Mouse (Mus musculus) spleen, adult 12 weeks (tissue): ENCODE results near the gene Gm45062.
A peak's percentile ranks its signal among the peaks of the same experiment; 100 is the strongest.
"Not testable (repeated sequence)": the region's sequence is repeated elsewhere in the genome, so short reads cannot be mapped to it uniquely, and the experiment has no call there.

Source experiments
- DNase-seq: peaks from one replicate; pipeline ENCODE4 v3.0.0; 2022; ENCODE audit warnings: low spot score

Gm45062 gene

DNA sequence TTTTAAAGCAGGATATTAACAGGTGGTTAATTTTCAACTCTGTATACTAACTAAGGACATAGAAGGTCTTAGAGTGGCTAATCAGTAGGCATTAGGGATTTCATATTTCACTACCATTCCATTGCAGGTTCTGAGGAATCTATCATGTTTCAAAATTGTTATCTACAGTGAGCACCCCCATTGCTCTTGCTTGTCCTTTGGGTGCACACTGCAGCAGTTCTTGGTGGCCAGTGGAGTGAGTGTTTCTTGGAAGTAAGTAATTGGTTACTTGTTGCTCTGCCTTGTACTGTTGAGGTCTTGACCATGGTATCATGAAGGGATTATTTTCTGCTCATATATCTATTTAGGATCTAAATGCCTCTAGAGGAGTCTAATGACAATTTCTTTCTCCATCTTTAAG, 57.0 kb downstream of the Gm45062 start:
- DNase-seq: no peak

DNA sequence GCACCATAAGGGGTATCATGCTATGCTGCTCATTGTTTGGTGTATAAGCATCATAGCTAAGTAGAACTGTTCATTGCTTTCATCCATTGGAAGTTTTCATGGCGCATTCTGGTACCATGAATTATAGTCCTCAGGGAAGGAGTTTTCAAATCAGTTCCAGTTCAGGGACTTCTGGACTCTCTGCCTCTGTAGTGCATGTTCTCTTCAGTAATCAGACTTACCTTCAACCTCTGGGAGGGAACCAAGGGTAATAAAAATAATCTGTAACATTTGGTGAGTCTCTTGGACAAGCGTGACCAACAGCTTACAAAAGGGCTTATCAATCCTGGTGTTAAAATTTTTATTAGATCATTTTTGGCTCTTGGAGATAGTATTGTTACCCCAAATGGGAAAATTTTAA, 60.3 kb downstream of the Gm45062 start:
- DNase-seq: no peak

- not testable (repeated sequence) for DNase-seq
Observed at GRCm38 (mm10) chr6:8331496-8331895, 72.2 kb downstream of the Gm45062 start.

DNA sequence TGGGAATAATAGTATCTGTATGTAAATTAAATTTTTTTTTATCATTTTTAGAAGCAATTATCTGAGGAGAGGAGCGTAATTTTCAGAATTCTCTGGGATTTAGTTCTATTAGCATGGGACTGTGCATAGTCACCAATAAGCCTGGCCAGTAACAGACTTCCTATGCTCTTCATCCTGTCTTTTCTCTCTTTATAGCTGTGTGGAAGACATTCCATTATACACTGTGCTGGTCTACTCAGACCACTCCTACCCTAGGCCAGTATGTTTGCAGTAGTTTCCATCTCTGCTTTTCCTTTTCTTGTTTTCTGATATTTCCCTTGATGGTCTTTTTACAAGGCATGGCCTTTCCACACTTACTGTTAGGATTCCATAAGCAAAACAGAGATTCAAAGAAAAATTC, 74.1 kb downstream of the Gm45062 start:
- DNase-seq: no peak

DNA sequence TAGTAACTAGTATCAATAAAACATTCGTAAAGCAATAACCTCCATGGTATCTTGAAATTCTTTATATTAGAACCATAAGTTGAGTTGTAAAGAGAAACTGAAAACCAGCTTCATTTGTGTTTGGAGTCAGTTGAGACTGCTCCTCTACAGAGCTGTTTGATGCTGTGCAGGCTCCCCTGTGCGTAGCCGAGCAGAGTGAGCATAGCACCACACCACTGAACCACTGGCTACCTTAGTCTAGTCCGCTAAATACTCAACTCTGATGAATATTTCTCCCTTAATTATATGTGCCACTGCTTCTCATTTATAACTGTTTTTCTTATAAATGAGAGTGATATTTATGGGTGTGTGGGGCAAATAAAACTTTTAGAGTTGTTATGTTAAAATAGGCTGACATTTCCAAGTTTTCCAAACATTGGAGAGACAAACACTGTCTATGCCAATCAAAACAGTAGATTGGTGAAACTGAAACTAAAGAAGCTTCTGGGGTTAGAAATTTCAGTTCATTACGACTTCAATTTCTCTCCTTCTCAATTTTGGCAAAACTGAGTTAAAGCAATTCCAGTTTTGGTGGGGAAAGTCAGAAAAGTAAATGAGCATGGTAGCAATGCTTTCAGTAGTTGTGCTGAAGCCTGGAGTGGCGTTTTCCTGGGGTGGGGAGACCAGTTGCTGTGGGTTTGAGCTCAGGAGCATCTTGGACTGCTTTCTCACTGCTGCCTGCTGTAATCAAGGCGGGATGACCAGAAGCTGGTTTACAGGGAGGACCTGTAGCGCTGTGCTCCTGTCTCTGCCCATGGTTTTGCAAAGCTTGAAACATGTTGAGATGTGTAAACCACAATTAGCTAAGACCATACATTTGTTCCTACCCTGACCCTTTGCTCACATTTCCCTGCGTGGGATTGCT, 77.5 kb downstream of the Gm45062 start:
- no peak for DNase-seq

DNA sequence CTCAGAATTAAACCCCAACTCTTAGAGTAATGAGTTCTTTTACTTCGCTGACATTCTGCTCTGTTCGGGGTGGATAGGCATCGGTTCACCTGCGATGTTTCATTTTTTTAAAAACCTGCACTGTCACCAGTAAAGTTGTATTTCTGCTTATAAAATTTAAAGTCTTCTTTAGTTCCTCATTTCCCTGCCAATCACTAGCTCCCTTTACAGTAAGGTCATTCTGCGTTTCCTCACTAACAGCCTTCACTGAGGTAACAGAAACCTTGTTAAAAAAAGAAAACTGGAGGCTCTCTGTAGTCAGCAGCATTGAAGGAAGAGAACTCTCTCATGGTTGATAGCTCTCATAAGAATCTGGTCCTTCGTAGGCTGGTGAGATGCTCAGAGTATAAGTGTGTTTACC, 80.2 kb downstream of the Gm45062 start:
- no peak for DNase-seq

DNA sequence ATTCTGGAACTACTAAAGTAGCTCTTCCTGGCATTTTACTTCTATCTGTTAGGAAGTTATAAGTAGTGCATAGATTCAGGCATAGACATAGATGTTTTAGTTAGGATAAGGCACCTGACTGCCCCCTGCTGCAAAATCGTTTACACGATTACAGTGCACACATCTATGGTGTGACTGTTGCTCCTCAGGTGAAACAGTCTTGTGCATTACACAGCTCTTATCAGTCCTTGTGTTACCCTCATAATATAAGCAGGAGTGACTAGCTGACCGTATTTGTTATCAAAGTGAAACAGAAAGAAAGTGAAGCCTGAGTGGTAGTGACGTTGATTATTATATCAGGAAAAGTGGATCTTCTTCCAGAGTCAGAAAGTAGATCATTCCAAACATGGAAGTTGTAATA, 84.0 kb downstream of the Gm45062 start:
- no peak for DNase-seq

DNA sequence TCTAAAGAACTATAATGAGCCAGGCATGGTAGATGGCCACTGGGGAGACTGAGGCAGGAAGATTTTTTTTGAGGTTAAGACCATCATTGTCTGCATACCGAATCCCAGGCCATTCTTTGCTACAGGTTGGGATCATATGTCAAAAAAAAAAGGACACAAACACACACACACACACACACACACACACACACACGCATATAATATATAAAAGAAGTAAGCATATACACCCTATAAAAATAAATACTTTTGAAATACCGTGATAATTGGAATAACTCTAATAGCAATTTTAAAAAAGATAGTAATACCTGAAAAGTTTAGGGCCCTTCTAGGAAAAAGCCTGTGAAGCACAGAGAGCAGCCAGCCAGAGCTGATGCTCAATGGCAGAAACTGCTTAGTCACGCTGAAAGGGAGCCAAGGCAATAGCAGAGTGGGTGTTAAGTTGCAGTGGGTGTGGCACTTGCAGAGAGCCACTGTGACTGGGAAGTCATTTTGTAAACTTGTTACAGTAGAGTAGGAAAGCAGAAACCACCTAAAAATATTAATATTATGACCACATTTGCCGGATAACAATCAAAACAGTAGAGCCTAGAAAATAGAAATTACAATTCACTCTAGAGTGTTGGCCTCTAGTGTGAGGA, 86.1 kb downstream of the Gm45062 start:
- DNase-seq: peak; percentile 59

GRCm38 (mm10) chr6:8347154-8347553, 87.9 kb downstream of the Gm45062 start:
- no peak for DNase-seq

GRCm38 (mm10) chr6:8348344-8348743, 89.1 kb downstream of the Gm45062 start:
- no peak for DNase-seq

- DNase-seq: no peak
Observed at GRCm38 (mm10) chr6:8349060-8349670, 89.9 kb downstream of the Gm45062 start.

- DNase-seq: no peak
Observed at GRCm38 (mm10) chr6:8351507-8351906, 92.3 kb downstream of the Gm45062 start.

GRCm38 (mm10) chr6:8352533-8353168, 93.4 kb downstream of the Gm45062 start:
- no peak for DNase-seq

DNA sequence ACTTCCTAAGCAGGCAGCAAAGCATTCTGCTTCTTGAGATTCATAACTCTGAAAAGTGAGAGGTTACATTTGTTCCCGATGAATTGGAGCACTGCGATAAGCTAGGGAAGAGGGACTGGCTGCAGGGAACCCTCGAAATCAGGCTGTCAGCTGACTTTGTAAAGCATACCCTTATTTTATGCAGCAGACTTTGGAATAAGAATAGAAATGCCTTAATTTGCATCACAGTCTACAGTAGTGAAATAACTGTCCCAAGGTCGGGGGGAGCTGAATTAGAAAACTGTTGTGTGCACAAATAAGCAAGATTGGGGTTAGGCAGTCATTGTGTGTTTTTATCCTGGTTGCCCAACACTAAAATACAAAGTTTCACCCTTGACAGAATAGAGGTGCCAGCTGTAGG, 94.2 kb downstream of the Gm45062 start:
- no peak for DNase-seq

GRCm38 (mm10) chr6:8354846-8355245, 95.6 kb downstream of the Gm45062 start:
- DNase-seq: no peak

DNA sequence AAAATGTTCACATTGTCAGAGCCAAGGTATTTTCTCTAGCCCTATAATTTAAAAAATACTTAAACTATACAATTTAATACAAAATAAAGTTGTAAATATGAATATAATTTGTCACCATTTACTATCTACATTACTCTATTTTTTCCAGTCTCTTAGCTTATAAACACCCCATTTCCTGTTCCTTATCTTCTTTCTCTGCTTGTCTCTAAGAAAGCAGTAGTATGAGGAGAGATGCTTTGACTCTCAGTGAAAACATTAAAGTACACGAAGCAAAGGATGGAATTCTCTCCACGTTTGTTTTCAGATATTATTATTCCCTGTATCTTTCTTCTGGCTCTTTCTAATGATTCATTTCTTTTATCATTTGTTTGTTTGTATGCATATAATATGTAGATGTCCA, 99.0 kb downstream of the Gm45062 start:
- DNase-seq: no peak

DNA sequence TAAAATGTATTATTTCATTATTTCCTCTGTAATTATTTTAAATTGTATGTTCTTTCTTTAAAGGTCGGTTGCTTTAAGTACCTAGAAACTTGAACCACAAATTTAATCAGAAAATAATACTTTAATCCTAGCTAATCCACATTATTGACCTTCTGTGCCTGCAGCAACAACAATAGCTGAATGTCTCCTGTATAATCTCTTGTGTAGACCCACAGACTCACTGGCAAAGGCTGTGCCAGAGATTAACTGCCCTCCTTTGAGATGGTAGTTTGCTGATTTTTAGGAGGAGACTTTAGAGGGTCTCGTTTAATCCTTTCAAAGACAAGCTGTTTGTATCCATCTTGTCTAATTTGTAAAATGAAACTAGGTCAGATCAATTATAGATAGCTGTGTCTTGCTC, 99.5 kb downstream of the Gm45062 start:
- DNase-seq: no peak

DNA sequence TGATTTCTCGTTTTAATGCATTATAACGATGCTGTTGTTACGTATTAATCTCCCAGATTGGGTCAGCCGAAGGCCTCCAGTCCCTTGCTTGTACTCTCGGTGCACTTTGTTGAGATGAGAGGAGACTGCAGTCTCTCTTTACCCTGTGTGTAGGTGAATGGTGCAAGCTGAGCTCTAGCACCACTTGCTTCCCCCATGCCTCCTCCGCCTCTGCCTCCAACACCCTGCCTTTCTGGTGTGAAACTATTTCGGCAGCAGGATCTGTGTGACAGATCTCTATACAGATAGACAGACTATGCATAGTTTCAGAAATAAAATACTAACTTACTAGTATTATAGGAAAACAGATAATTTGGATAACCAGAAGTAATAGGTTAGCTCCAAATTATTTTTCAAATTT, 101.6 kb downstream of the Gm45062 start:
- DNase-seq: no peak

GRCm38 (mm10) chr6:8364033-8364756, 104.9 kb downstream of the Gm45062 start:
- no peak for DNase-seq

GRCm38 (mm10) chr6:8364757-8365150, 105.5 kb downstream of the Gm45062 start:
- no peak for DNase-seq

DNA sequence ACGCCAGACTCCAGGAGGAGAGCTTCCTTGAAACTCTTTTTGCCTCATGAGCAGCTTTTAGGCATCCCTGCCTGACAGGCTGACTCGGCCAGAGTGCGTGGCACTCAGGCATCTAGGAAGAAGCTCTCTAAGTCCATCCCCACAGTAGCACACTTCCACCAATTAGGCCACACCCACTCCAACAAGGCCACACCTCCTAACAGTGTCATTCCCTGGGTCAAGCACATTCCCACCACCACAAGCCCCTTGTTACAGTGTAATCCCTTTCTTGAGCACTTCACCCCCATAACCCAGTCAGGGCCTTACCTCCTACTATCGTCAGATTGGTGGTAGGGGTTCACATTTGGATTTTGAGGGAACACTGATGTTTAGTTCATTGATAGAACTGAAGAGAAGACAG, 108.4 kb downstream of the Gm45062 start:
- DNase-seq: no peak
